Mouse (Mus musculus) liver, postnatal 0 days (tissue): Measurements from ENCODE around the gene Olfr19. TPM values are rescaled to one million over a fixed set of nuclear protein-coding genes. Genes with fewer than 3 reads are reported as not detected.
"Not testable (repeated sequence)": the region's sequence is repeated elsewhere in the genome, so short reads cannot be mapped to it uniquely, and the experiment has no call there.

Source experiments
- ATAC-seq: fragments of 200-750 bp; cut with Nextera tagmentation; 2 replicates; pipeline ENCODE4 v1.8.0; 2017; ENCODE audit warnings: mild to moderate bottlenecking, moderate library complexity
- DNase-seq: peaks from one replicate; pipeline ENCODE4 v3.0.0-alpha.2; 2016
- H3K27ac ChIP-seq: fragments of 300-500 bp; sonication (generic); 2 replicates; pipeline ENCODE4 v1.5.1; 2014; ENCODE audit warnings: antibody characterized with exemption, moderate library complexity, mild to moderate bottlenecking, low read depth
- H3K27me3 ChIP-seq: fragments of 300-500 bp; sonication (generic); 2 replicates; pipeline ENCODE4 v1.6.1; 2014; ENCODE audit warnings: low read length, control low read depth, mixed read lengths; ENCODE audit not compliant: insufficient read depth
- H3K36me3 ChIP-seq: fragments of 300-500 bp; sonication (generic); replicated peaks from 2 replicates; pipeline ENCODE4 v1.6.1; 2014; ENCODE audit warnings: mild to moderate bottlenecking, control low read depth, low read length, moderate library complexity, mixed read lengths; ENCODE audit not compliant: insufficient read depth
- H3K4me1 ChIP-seq: fragments of 300-500 bp; sonication (generic); 2 replicates; pipeline ENCODE4 v1.6.1; 2014; ENCODE audit warnings: antibody characterized with exemption, mild to moderate bottlenecking, control low read depth; ENCODE audit not compliant: insufficient read depth
- H3K4me2 ChIP-seq: fragments of 300-500 bp; sonication (generic); 2 replicates; pipeline ENCODE4 v1.6.1; 2014; ENCODE audit warnings: low read depth, mild to moderate bottlenecking, low read length, moderate library complexity, mixed read lengths
- H3K4me3 ChIP-seq: fragments of 300-500 bp; sonication (generic); 2 replicates; pipeline ENCODE4 v1.5.1; 2014; ENCODE audit warnings: low read depth, low read length
- H3K9ac ChIP-seq: fragments of 300-500 bp; sonication (generic); replicated peaks from 2 replicates; pipeline ENCODE4 v1.6.1; 2014; ENCODE audit warnings: mild to moderate bottlenecking, moderate library complexity
- H3K9me3 ChIP-seq: fragments of 300-500 bp; sonication (generic); 2 replicates; pipeline ENCODE4 v1.6.1; 2016; ENCODE audit warnings: mild to moderate bottlenecking, control low read depth, low read length, mixed read lengths
- CTCF ChIP-seq: sonication (generic); IDR thresholded peaks from 2 replicates; pipeline ENCODE4 v1.5.1; 2016; ENCODE audit warnings: antibody characterized with exemption, low read depth
- EP300 ChIP-seq: IDR thresholded peaks from 2 replicates; pipeline ENCODE4 v1.6.1; 2016; ENCODE audit warnings: antibody characterized with exemption, low read depth, mild to moderate bottlenecking
- WGBS: fragments of 180-500 bp; shearing (Covaris S2); extraction: QIAGEN DNeasy Blood & Tissue Kit; methylation state at CpG from one replicate; pipeline ENCODE4 v1.1.7; 2014; ENCODE audit not compliant: insufficient replicate concordance; 5-methylcytosine and 5-hydroxymethylcytosine counted together
- polyA plus RNA-seq: library from polyadenylated mRNA; unstranded; fragments of >200 nt; fragmentation: Nextera tagmentation; extraction: Ambion mirVana; gene quantifications from 2 replicates; pipeline ENCODE4 v1.2.1, GENCODE M21; 2015

The Olfr19 gene
- not detected in 2 replicates for polyA plus RNA-seq

DNA sequence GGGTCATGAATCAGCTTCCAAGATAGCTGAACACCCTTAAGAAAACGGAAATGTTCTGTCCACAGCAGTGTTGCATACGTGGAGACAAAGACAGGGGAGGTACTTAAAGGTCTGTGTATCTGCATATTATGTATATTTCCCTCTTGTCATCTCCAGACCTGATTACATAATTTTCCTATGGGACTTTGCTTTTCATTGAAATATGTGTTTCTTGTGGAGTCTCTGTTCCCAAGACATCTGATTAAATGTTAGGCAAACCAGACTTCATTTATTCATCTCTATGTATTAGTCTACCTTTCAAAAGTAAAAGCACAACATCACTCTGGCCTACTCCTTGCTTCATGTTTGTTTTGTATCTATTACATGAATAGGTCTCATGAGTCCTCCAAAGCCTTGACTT, at the start of gene Olfr19:
TSS of gene Olfr19 (minus strand) at position 101 of the 400 bp plus-strand sequence.
- H3K36me3 ChIP-seq: no peaks in the 10 kb centered on the region
- no peak for ATAC-seq
- WGBS: 41% methylated on average over 2 of the region's 2 CpGs
- no peak within 1 kb of the TSS for H3K4me3 ChIP-seq
- H3K9ac ChIP-seq: no peak within 1 kb of the TSS
- no peaks in the 10 kb centered on the region for H3K4me1 ChIP-seq
- TF ChIP-seq EP300 (no peak), CTCF (no peak)
- no peak for DNase-seq
- no peaks in the 10 kb centered on the region for H3K9me3 ChIP-seq
- H3K27ac ChIP-seq: no peak within 1 kb of the TSS
- H3K4me2 ChIP-seq: no peak within 1 kb of the TSS
- no peaks in the 10 kb centered on the region for H3K27me3 ChIP-seq

GRCm38 (mm10) chr16:16684975-16685374, 8.8 kb upstream of the Olfr19 start:
- H3K36me3 ChIP-seq: no peaks in the 10 kb centered on the region
- WGBS: 52% methylated on average over 3 of the region's 3 CpGs
- no peaks in the 10 kb centered on the region for H3K4me1 ChIP-seq
- H3K27me3 ChIP-seq: no peaks in the 10 kb centered on the region
- no peak for ATAC-seq
- TF ChIP-seq CTCF (no peak), EP300 (no peak)
- H3K9ac ChIP-seq: no peak overlapping the region
- H3K27ac ChIP-seq: no peak overlapping the region
- H3K9me3 ChIP-seq: no peaks in the 10 kb centered on the region
- H3K4me3 ChIP-seq: no peak overlapping the region
- no peak for DNase-seq
- no peak overlapping the region for H3K4me2 ChIP-seq

- ATAC-seq (no peak), DNase-seq (no peak)
- no peak overlapping the region for H3K27ac ChIP-seq
- no peaks in the 10 kb centered on the region for H3K36me3 ChIP-seq
- no peak overlapping the region for H3K9ac ChIP-seq
- no peaks in the 10 kb centered on the region for H3K4me1 ChIP-seq
- no peaks in the 10 kb centered on the region for H3K9me3 ChIP-seq
- H3K4me2 ChIP-seq: no peak overlapping the region
- H3K4me3 ChIP-seq: no peak overlapping the region
- no peaks in the 10 kb centered on the region for H3K27me3 ChIP-seq
- TF ChIP-seq EP300 (no peak), CTCF (no peak)
- 73% methylated on average over 2 of the region's 2 CpGs for WGBS
These were observed 7.8 kb upstream of the Olfr19 start for GRCm38 (mm10) chr16:16684053-16684452.

GRCm38 (mm10) chr16:16664994-16665393, 11.2 kb downstream of the Olfr19 start:
- no peak overlapping the region for H3K4me3 ChIP-seq
- H3K27me3 ChIP-seq: no peaks in the 10 kb centered on the region
- no peaks in the 10 kb centered on the region for H3K9me3 ChIP-seq
- H3K4me1 ChIP-seq: no peaks in the 10 kb centered on the region
- no peaks in the 10 kb centered on the region for H3K36me3 ChIP-seq
- TF ChIP-seq EP300: no peak
- TF ChIP-seq CTCF: no peak
- H3K9ac ChIP-seq: no peak overlapping the region
- WGBS: 79% methylated on average over 4 of the region's 4 CpGs
- DNase-seq: no peak
- ATAC-seq: no peak
- H3K4me2 ChIP-seq: no peak overlapping the region
- H3K27ac ChIP-seq: no peak overlapping the region

DNA sequence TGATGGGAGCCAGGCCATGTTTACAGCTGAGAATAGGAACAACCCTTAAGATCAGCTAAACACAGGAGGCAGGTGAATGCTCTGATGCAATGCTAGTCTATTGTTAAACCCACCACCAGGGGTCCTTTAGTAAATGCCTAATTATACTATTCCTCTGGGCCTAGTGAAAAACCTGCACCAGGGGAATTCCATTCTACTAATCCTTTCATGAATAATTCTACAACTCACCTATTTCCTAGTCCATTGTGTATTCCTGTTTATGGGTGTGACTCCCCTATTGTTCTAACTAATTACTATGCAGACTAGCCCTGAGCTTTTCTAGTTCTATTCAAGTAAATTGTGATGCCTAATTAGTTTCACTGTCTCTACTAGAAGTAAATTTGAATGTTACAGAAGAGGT, 11.7 kb downstream of the Olfr19 start:
- H3K27me3 ChIP-seq, H3K4me1 ChIP-seq, H3K9me3 ChIP-seq, DNase-seq, H3K27ac ChIP-seq, H3K9ac ChIP-seq, H3K36me3 ChIP-seq, H3K4me2 ChIP-seq, ATAC-seq, H3K4me3 ChIP-seq: not testable (repeated sequence)

DNA sequence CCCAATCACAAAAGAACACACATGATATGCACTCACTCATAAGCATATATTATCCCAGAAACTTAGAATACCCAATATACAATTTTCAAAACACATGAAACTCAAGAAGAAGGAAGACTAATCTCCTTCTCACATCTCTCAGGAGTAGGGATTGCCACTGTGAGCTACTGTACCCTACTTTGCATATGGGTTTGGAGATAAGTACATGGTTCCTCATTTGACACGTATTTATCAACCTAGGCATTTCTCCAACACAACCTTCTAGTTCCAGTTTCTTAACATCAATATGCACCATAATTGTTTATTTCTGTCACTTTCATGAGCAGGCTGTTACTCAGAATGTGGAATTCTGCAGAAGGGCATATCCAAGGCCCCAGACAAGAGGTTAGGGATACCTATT, 31.1 kb downstream of the Olfr19 start:
- no peaks in the 10 kb centered on the region for H3K27me3 ChIP-seq
- no peaks in the 10 kb centered on the region for H3K4me1 ChIP-seq
- no peak overlapping the region for H3K4me2 ChIP-seq
- H3K36me3 ChIP-seq: no peaks in the 10 kb centered on the region
- ATAC-seq: no peak
- H3K4me3 ChIP-seq: no peak overlapping the region
- TF ChIP-seq CTCF (no peak), EP300 (no peak)
- no peak for DNase-seq
- no peaks in the 10 kb centered on the region for H3K9me3 ChIP-seq
- H3K27ac ChIP-seq: no peak overlapping the region
- no peak overlapping the region for H3K9ac ChIP-seq
- WGBS: 23% methylated on average over 1 of the region's 1 CpGs

DNA sequence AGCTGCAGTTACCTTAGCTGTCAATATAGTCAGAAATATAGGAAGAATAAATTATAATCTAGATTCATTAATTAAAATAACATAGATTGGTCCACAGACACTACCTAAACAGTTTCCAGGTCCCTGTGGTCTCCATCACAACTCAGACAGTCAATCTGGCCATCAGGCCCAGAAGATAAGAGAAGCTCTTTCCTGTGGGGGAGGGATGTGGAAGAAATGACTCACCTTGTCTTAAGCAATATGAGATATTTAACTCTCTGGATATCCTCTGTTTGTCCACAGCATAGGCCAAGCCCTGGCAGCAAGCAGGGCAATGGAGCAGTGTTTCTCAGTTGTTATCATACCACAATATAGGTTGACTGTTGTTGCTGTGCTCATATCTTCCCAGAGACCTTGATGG, 42.5 kb downstream of the Olfr19 start:
- no peaks in the 10 kb centered on the region for H3K36me3 ChIP-seq
- TF ChIP-seq EP300 (no peak), CTCF (no peak)

More for the DNA sequence above, 42.5 kb downstream of the Olfr19 start:
- no peak for ATAC-seq
- H3K9me3 ChIP-seq: no peaks in the 10 kb centered on the region
- no peak overlapping the region for H3K4me2 ChIP-seq
- H3K4me1 ChIP-seq: no peaks in the 10 kb centered on the region
- H3K9ac ChIP-seq: no peak overlapping the region
- H3K27ac ChIP-seq: no peak overlapping the region
- H3K4me3 ChIP-seq: no peak overlapping the region
- DNase-seq: no peak
- H3K27me3 ChIP-seq: no peaks in the 10 kb centered on the region

Other genes with a start within 250 kb of the Olfr19 start
- gene Fgd4, start 75.9 kb downstream of the Olfr19 start, polyA plus RNA-seq: 1.9 and 2.1 TPM in 2 replicates
- 0.05 and 0.15 TPM in 2 replicates for gene Spag6l, start 153.1 kb upstream of the Olfr19 start, polyA plus RNA-seq
- 18.2 and 18.9 TPM in 2 replicates for gene Igll1, start 187.6 kb upstream of the Olfr19 start, polyA plus RNA-seq
- 17.1 and 17.8 TPM in 2 replicates for gene Top3b, start 194.3 kb upstream of the Olfr19 start, polyA plus RNA-seq
- 13.6 and 14.9 TPM in 2 replicates for gene Vpreb1, start 194.4 kb upstream of the Olfr19 start, polyA plus RNA-seq
- gene Ppm1f, start 220.1 kb upstream of the Olfr19 start, polyA plus RNA-seq: 3.3 and 4.5 TPM in 2 replicates